Mouse (Mus musculus) C2C12 (cell line): ENCODE measurements around the gene Gm49486.

Experiments
- CEBPB ChIP-seq: IDR thresholded peaks from one replicate; pipeline ENCODE4 v1.6.1; 2011; ENCODE audit warnings: low read depth, mild to moderate bottlenecking, control low read depth, moderate library complexity
- CTCF ChIP-seq: IDR thresholded peaks from one replicate; pipeline ENCODE4 v1.5.1; 2011; ENCODE audit not compliant: control insufficient read depth, insufficient read depth, insufficient read length
- MYOD1 ChIP-seq: IDR thresholded peaks from one replicate; pipeline ENCODE4 v1.6.1; 2011; ENCODE audit warnings: low read depth; ENCODE audit not compliant: control insufficient read depth, insufficient read length
- MYOG ChIP-seq: IDR thresholded peaks from one replicate; pipeline ENCODE4 v1.6.1; 2011; ENCODE audit not compliant: control insufficient read depth, insufficient read length; ENCODE audit errors: extremely low read depth
- USF1 ChIP-seq: IDR thresholded peaks from one replicate; pipeline ENCODE4 v1.6.1; 2011; ENCODE audit warnings: low read depth, mild to moderate bottlenecking, control low read depth, moderate library complexity

DNA sequence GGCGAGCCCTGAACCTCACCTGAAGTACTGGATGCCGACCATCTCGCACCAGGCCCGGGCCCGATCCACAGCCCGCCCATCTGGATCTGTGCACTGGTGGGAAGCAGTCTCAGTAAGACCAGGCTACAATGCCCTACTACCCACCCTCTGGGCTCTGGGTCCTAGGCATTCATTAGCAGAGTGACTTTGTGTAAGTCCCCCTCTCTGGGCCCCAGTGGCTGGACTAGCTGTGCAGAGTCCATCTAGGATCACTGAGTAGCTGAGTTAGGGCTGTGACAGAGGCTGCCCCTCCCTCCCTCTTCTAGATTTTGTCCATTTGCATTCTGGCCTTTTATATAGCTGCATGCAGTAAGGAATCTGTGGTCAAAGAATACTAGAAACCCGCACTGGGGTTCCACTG is 57.9 kb downstream of the Gm49486 start:
- TF ChIP-seq MYOD1 = no peak
- no peak for TF ChIP-seq CTCF
- TF ChIP-seq MYOG = no peak
- no peak for TF ChIP-seq CEBPB
- TF ChIP-seq USF1 = no peak
